ENCODE assay signal across 12 mouse cellular contexts in the genomic region with DNA sequence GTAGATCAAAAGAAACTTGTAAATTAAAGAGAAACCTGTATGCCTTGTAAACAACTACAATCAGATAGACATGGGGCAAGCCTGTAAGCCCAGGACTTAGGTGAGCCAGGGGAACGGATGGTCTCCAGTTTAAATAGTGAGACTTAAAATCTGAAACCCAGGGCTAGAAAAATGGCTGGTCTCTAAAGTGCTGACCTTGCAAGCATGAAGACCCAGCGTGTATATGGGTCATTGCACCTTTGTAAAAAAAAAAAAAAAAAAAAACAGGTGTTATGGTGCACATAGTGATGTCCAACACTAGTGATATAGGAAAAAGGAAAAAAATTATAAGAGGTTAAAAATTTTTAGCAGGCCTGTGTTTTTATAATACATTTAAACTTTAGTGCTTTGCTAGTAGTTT. TPM values are rescaled to one million over a fixed set of nuclear protein-coding genes. Genes with fewer than 3 reads are reported as not detected.
DNase-seq lines count a peak whose midpoint lies in the region; ATAC-seq and TF ChIP-seq lines count a peak whose summit lies in the region.
"Had no signal": no experiment of that assay in that cellular context is flagged by ENCODE, and none has a peak within 500 bp of the region (broad histone marks: within the 10 kb centered on the region; RNA-seq: fewer than 3 reads in every experiment).

No protein-coding gene starts in this region.

- H3K4me2 ChIP-seq in intestine, embryonic 14.5 days (ENCODE audit: low read length) = peak overlapping the region; percentile 87
- H3K4me2 ChIP-seq in intestine, embryonic 16.5 days (ENCODE audit: low read depth, low read length) = no peak overlapping the region
- H3K4me2 ChIP-seq in hindbrain, embryonic 12.5 days (replicated peaks) = peak overlapping the region; percentile 81
- peak overlapping the region; percentile 80; the same call in 1 of the 2 replicates for H3K4me2 ChIP-seq in midbrain, embryonic 11.5 days

- no peak for TF ChIP-seq RAD21 in MEL (IDR thresholded peaks at IDR 0.05; ENCODE audit: low read depth, low read length)

- no peak for TF ChIP-seq CTCF in MEL (IDR thresholded peaks at IDR 0.05 in 2 of 3, conservative IDR thresholded peaks at IDR 0.05 in 1 of 3; ENCODE audit: control insufficient read depth in 1 of 3, insufficient read depth in 1 of 3, low read depth in 2 of 3, low read length in 3 of 3, poor library complexity in 1 of 3, severe bottlenecking in 1 of 3)

- ATAC-seq in intestine, embryonic 14.5 days (replicated peaks; ENCODE audit: low FRiP score, low TSS enrichment, low read depth) = no peak
- ATAC-seq in intestine, embryonic 16.5 days = no peak
- no peak for ATAC-seq in hindbrain, embryonic 12.5 days (ENCODE audit: low FRiP score)
- ATAC-seq in midbrain, embryonic 11.5 days (ENCODE audit: low FRiP score) = no peak

- TF ChIP-seq POLR2A in MEL (IDR thresholded peaks at IDR 0.05; ENCODE audit: control insufficient read depth in 1 of 2, insufficient read depth in 1 of 2, low read depth in 1 of 2, low read length in 2 of 2, poor library complexity in 1 of 2) = no peak

- WGBS in intestine, embryonic 14.5 days = 68% methylated on average over 2 of the region's 2 CpGs
- WGBS in intestine, embryonic 16.5 days = 76% methylated on average over 2 of the region's 2 CpGs
- WGBS in hindbrain, embryonic 12.5 days = 81% methylated on average over 2 of the region's 2 CpGs
- WGBS in midbrain, embryonic 11.5 days = 73% methylated on average over 2 of the region's 2 CpGs

- no peaks in the 10 kb centered on the region for H3K36me3 ChIP-seq in intestine, embryonic 14.5 days (ENCODE audit: control insufficient read depth, insufficient read depth, low read length)
- no peaks in the 10 kb centered on the region for H3K36me3 ChIP-seq in intestine, embryonic 16.5 days (ENCODE audit: control insufficient read depth, insufficient read depth, low read length)
- peaks cover 0 to 9% of the 10 kb centered on the region in 2 experiments; a peak in 2 of 4 replicates for H3K36me3 ChIP-seq in MEL (ENCODE audit: control insufficient read depth in 1 of 2, insufficient read depth in 2 of 2, low read length in 2 of 2)
- H3K36me3 ChIP-seq in hindbrain, embryonic 12.5 days = no peaks in the 10 kb centered on the region
- no peaks in the 10 kb centered on the region for H3K36me3 ChIP-seq in midbrain, embryonic 11.5 days (ENCODE audit: control insufficient read depth, insufficient read depth, low read length)

- no peaks in the 10 kb centered on the region for H3K9me3 ChIP-seq in intestine, embryonic 14.5 days (ENCODE audit: control insufficient read depth, low read length)
- H3K9me3 ChIP-seq in intestine, embryonic 16.5 days (ENCODE audit: control insufficient read depth, low read length) = no peaks in the 10 kb centered on the region
- no peaks in the 10 kb centered on the region for H3K9me3 ChIP-seq in MEL (replicated peaks; ENCODE audit: insufficient read depth, low read length)
- H3K9me3 ChIP-seq in hindbrain, embryonic 12.5 days (replicated peaks) = no peaks in the 10 kb centered on the region
- no peaks in the 10 kb centered on the region for H3K9me3 ChIP-seq in midbrain, embryonic 11.5 days (ENCODE audit: control insufficient read depth, low read length)

- no peak for TF ChIP-seq EP300 in MEL (IDR thresholded peaks at IDR 0.05; ENCODE audit: low read depth in 1 of 2, low read length in 2 of 2)

- H3K4me3 ChIP-seq in intestine, embryonic 14.5 days (ENCODE audit: low read depth, low read length) = no peak overlapping the region
- H3K4me3 ChIP-seq in intestine, embryonic 16.5 days (ENCODE audit: low read length) = no peak overlapping the region
- H3K4me3 ChIP-seq in MEL (ENCODE audit: control insufficient read depth in 1 of 2, insufficient read depth in 1 of 2, low read depth in 2 of 2, low read length in 2 of 2) = peak overlapping the region in 1 of 2 experiments; percentile 95; a peak in 1 of 4 replicates
- H3K4me3 ChIP-seq in hindbrain, embryonic 12.5 days = no peak overlapping the region
- no peak overlapping the region for H3K4me3 ChIP-seq in midbrain, embryonic 11.5 days (ENCODE audit: low read depth, low read length)

- no peak overlapping the region for H3K27ac ChIP-seq in intestine, embryonic 14.5 days (ENCODE audit: low read depth)
- no peak overlapping the region for H3K27ac ChIP-seq in intestine, embryonic 16.5 days (ENCODE audit: low read length)
- H3K27ac ChIP-seq in MEL (ENCODE audit: control insufficient read depth, low read depth, low read length) = no peak overlapping the region
- H3K27ac ChIP-seq in hindbrain, embryonic 12.5 days = no peak overlapping the region
- H3K27ac ChIP-seq in midbrain, embryonic 11.5 days (ENCODE audit: low read depth, low read length) = no peak overlapping the region

- no peak for DNase-seq in intestine, embryonic 14.5 days (ENCODE audit: low spot score)
- DNase-seq in MEL (ENCODE audit: low read depth, low spot score) (no peak), adipocyte (ENCODE audit: low spot score) (no peak)
- DNase-seq in midbrain, embryonic 11.5 days (ENCODE audit: low spot score, missing footprints) = no peak
- no peak for DNase-seq in cerebellum, postnatal 36 days
- no peak for DNase-seq in ovary, postnatal 14 days (ENCODE audit: low spot score)
- DNase-seq: layer of hippocampus, adult 9-11 months; lung, postnatal 10 days; thymus, postnatal 36 days had no signal

- peaks cover 7% of the 10 kb centered on the region for H3K4me1 ChIP-seq in intestine, embryonic 14.5 days (replicated peaks; ENCODE audit: control insufficient read depth, insufficient read depth, low read length)
- H3K4me1 ChIP-seq in intestine, embryonic 16.5 days (ENCODE audit: control insufficient read depth, insufficient read depth, low read length) = peaks cover 4% of the 10 kb centered on the region; the same call in 1 of the 2 replicates
- peaks cover 2 to 3% of the 10 kb centered on the region in 2 experiments; a peak in 3 of 4 replicates for H3K4me1 ChIP-seq in MEL (ENCODE audit: control insufficient read depth in 1 of 2, insufficient read depth in 2 of 2, low read length in 2 of 2)
- H3K4me1 ChIP-seq in hindbrain, embryonic 12.5 days = peaks cover 4% of the 10 kb centered on the region
- peaks cover 4% of the 10 kb centered on the region for H3K4me1 ChIP-seq in midbrain, embryonic 11.5 days (ENCODE audit: control insufficient read depth, insufficient read depth, low read length)

- peaks cover 8% of the 10 kb centered on the region for H3K79me2 ChIP-seq in MEL (ENCODE audit: control insufficient read depth, insufficient read depth, low read length, poor library complexity)

- no peaks in the 10 kb centered on the region for H3K27me3 ChIP-seq in intestine, embryonic 14.5 days (replicated peaks; ENCODE audit: control insufficient read depth, insufficient read depth, low read length)
- H3K27me3 ChIP-seq in intestine, embryonic 16.5 days (replicated peaks; ENCODE audit: control insufficient read depth, insufficient read depth, low read length) = no peaks in the 10 kb centered on the region
- H3K27me3 ChIP-seq in MEL (ENCODE audit: control insufficient read depth in 1 of 2, insufficient read depth in 2 of 2, low read length in 2 of 2) = no peaks in the 10 kb centered on the region
- H3K27me3 ChIP-seq in hindbrain, embryonic 12.5 days = no peaks in the 10 kb centered on the region
- H3K27me3 ChIP-seq in midbrain, embryonic 11.5 days (ENCODE audit: control insufficient read depth, insufficient read depth, low read length) = no peaks in the 10 kb centered on the region

- H3K9ac ChIP-seq in intestine, embryonic 14.5 days (ENCODE audit: low read length) = no peak overlapping the region
- no peak overlapping the region for H3K9ac ChIP-seq in intestine, embryonic 16.5 days (ENCODE audit: low read depth, low read length)
- no peak overlapping the region for H3K9ac ChIP-seq in MEL (ENCODE audit: control insufficient read depth, low read depth, low read length, poor library complexity, severe bottlenecking)
- no peak overlapping the region for H3K9ac ChIP-seq in hindbrain, embryonic 12.5 days
- H3K9ac ChIP-seq in midbrain, embryonic 11.5 days (ENCODE audit: low read length) = no peak overlapping the region

TF ChIP-seq in MEL, 35 proteins besides CTCF, POLR2A, EP300 and RAD21:
- TF ChIP-seq CHD1 (IDR thresholded peaks at IDR 0.05; ENCODE audit: low read depth, low read length) = no peak
- no peak for TF ChIP-seq POLR2AphosphoS5 (IDR thresholded peaks at IDR 0.05; ENCODE audit: borderline replicate concordance, low read depth, low read length)
- no peak for TF ChIP-seq NELFE (IDR thresholded peaks at IDR 0.05; ENCODE audit: low read depth, low read length)
- TF ChIP-seq MAFK (IDR thresholded peaks at IDR 0.05; ENCODE audit: borderline replicate concordance, low read depth, low read length) = 0 out of 2 replicates have a peak, but pooled peaks have one; percentile 20

RNA-seq across cellular contexts. Expression of a gene that starts 1.1 kb away (rescaled TPM):
- polyA plus RNA-seq in intestine, embryonic 14.5 days (2014; fragmentation: Nextera tagmentation; extraction: Ambion mirVana) = 12.1 and 13.7 TPM in 2 replicates
- polyA plus RNA-seq in intestine, embryonic 16.5 days (2015; fragmentation: Nextera tagmentation; extraction: Ambion mirVana) = 12.5 and 12.8 TPM in 2 replicates
- 11.9 and 14.1 TPM in 2 replicates for total RNA-seq in MEL (2012; rRNA removed)
- 10 to 100 TPM in 1 of 2 experiments, not detected in 1; 10.8 TPM for polyA plus RNA-seq in MEL (2012; ENCODE audit: insufficient read depth in 1 of 2, insufficient read length in 2 of 2, low read depth in 1 of 2, low replicate concordance in 2 of 2, missing spikeins in 1 of 2)
- 22.9 and 25.2 TPM in 2 replicates for polyA plus RNA-seq in hindbrain, embryonic 12.5 days (2016; fragmentation: Nextera tagmentation; extraction: Ambion mirVana)
- 19.8 and 20.2 TPM in 2 replicates for polyA plus RNA-seq in midbrain, embryonic 11.5 days (2014; fragmentation: Nextera tagmentation; extraction: Ambion mirVana)

RNA-seq across cellular contexts. Expression of a gene that starts 9.4 kb away (rescaled TPM):
- 0.42 and 0.73 TPM in 2 replicates for polyA plus RNA-seq in intestine, embryonic 14.5 days (2014; fragmentation: Nextera tagmentation; extraction: Ambion mirVana)
- polyA plus RNA-seq in intestine, embryonic 16.5 days (2015; fragmentation: Nextera tagmentation; extraction: Ambion mirVana) = 0.18 and 0.24 TPM in 2 replicates
- total RNA-seq in MEL (2012; rRNA removed) = 0.95 and 1.3 TPM in 2 replicates
- polyA plus RNA-seq in MEL (2012; ENCODE audit: insufficient read depth in 1 of 2, insufficient read length in 2 of 2, low read depth in 1 of 2, low replicate concordance in 2 of 2, missing spikeins in 1 of 2) = under 1 TPM in 1 of 2 experiments, not detected in 1; 0.31 TPM
- polyA plus RNA-seq in hindbrain, embryonic 12.5 days (2016; fragmentation: Nextera tagmentation; extraction: Ambion mirVana) = 0.71 and 0.98 TPM in 2 replicates
- polyA plus RNA-seq in midbrain, embryonic 11.5 days (2014; fragmentation: Nextera tagmentation; extraction: Ambion mirVana) = 0.79 and 1.1 TPM in 2 replicates
- total RNA-seq: gastrocnemius, adult 18-20 months had no signal
